Mouse (Mus musculus): ENCODE measurements at regions not wholly inside any gene's neighbourhood (a gene's known extent, or its start where the extent isn't known, plus 50 kb on each side); places are given as distances from the start of the nearest gene placed in this dataset.

DNA sequence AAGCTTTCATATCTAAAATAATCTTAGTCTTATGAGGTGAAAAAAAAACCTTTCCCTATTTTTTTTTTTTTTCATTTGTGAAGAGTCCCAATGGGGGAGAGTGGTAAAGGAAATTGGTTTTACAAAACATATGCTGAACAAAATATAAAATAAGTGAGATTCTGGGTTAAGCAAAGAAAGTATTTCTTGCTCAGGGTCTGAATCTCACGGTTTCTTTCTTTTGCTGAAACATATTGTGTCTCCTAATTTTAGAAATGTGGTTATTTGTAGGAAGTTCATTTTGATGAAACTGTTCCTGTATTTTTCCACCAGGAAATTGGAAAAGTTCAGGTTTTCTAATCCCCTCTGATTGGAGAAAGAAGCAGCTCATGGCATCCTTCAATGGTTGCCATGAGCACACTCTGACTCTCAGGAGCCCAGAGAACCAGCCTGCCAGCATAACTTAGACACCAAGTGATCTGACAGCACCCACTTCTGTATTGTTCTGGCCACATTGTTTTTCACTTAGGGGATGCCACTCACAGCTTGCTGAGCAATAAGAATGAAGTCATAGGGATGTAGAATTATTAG lies 365.9 kb upstream of the Camk1g start:
- no peak for TF ChIP-seq NANOG (IDR thresholded peaks at IDR 0.05; ENCODE audit: borderline replicate concordance, low read length)
- TF ChIP-seq CTCF (conservative IDR thresholded peaks at IDR 0.05; ENCODE audit: low read length): no peak

All from E14TG2a.4 (cell line).